Mouse (Mus musculus): ENCODE results near the gene Map3k5.

Gene Map3k5

GRCm38 (mm10) chr10:19966597-19966996, 32.3 kb downstream of the Map3k5 start:
- 43% methylated on average over 6 of the region's 6 CpGs for WGBS

DNA sequence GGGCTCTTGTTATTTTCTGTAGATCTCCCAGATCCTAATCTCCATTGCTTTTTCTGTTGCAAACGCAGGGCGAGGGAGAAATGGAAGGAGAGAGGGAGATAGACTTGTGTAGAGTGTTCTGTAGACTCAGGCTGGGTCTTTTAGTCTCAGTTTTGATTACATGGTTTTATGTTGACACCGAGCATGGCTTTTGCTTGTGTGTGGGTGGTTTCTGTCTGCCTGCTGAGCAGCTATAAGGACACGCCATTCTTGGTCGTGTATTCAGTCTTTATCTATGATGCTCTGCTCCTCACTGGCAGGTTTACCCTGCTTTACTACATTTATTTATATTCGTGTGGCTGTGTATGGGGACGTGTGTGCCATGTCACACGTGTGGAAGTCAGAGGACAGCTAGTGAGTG, 34.2 kb downstream of the Map3k5 start:
- WGBS: 72% methylated on average over 8 of the region's 8 CpGs

GRCm38 (mm10) chr10:19969831-19970460, 35.7 kb downstream of the Map3k5 start:
- 82% methylated on average over 14 of the region's 14 CpGs for WGBS

- 65% methylated on average over 7 of the region's 7 CpGs for WGBS
Observed at GRCm38 (mm10) chr10:19971491-19971890, 37.2 kb downstream of the Map3k5 start.

DNA sequence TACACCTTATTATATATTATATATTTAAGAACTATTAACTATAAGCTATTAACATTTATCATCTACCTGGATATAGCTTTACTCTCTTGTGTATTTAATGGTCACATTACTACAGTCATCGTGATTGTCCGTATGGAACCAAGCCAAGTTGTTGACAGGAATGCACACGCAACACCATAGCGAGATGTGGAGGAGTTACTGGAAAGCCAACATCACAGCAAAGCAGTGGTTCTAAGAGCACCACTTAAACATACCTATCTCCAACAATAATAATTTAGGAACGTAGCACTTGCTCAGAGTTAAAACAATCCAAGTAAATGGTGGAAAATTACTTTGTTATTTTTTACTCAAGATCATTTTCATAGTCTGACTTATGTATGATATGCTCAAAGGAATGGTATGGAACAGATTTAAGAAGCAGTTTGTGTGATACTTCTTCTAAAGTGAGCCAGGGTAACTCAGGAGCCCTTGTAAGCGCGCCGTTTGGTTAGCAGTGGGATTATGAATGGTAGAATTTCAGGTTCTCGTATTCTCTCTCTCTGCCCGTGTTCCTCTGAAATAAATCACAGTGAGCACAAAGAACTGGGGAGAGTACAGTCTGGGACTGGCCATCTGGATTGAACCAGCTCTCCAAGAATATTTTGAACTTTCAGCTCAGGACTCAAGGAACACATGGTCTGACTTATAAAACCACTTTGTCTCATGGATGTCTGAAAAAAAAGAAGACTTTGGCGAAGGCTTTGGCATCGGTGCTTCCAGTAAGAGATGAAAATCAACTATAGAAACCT, 39.2 kb downstream of the Map3k5 start:
- 73% methylated on average over 12 of the region's 12 CpGs for WGBS

- WGBS: 83% methylated on average over 3 of the region's 3 CpGs
Observed at GRCm38 (mm10) chr10:19977557-19977956, 43.3 kb downstream of the Map3k5 start.

DNA sequence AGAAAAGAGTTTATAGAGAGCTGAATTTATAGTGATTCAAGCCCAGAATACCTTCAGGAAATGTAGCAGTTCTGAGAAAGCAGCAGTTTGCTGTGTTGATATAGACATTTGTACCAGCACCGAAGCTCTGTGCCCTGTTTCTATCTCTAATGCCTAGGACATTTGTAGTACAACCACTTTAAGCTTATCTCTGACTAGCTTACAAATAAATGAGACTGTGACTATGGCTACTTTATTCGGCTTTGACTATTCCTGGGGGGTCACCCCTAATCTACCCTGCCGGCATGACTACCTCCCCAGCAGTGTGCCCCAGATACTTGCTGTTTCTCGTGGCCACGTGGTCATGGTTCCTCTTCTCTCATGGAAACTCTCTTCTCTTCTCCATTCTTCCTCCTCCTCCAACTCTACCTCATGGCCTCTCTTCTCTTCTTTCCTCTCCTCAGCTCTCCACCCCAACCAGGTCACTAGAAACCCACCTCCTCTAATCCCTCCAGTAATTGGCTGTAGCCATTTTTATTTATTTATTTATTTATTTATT, 44.5 kb downstream of the Map3k5 start:
- WGBS: 73% methylated on average over 5 of the region's 5 CpGs

DNA sequence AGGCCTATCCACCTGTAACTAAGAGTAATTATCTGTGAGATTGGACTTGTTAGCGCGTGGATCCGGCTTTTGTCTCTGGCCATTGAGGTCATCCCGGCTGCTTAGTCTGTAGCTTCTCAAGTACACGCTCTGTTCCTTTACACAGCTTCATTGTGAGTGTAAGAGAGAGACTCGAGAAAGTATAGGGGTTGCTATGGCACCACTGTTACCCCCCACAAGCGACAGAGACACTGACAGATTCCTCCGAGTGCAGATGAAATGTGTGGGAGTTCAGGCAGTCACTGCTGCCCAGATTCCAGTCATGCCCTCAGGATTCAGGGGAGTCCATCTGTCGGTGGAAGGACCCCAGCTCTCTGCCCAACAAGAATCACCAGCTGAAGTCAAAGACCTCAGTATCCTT, 53.5 kb downstream of the Map3k5 start:
- 51% methylated on average over 9 of the region's 9 CpGs for WGBS

GRCm38 (mm10) chr10:19989986-19990385, 55.7 kb downstream of the Map3k5 start:
- WGBS: 89% methylated on average over 6 of the region's 6 CpGs

- WGBS: 76% methylated on average over 6 of the region's 6 CpGs
Observed at GRCm38 (mm10) chr10:19990638-19991037, 56.4 kb downstream of the Map3k5 start.

DNA sequence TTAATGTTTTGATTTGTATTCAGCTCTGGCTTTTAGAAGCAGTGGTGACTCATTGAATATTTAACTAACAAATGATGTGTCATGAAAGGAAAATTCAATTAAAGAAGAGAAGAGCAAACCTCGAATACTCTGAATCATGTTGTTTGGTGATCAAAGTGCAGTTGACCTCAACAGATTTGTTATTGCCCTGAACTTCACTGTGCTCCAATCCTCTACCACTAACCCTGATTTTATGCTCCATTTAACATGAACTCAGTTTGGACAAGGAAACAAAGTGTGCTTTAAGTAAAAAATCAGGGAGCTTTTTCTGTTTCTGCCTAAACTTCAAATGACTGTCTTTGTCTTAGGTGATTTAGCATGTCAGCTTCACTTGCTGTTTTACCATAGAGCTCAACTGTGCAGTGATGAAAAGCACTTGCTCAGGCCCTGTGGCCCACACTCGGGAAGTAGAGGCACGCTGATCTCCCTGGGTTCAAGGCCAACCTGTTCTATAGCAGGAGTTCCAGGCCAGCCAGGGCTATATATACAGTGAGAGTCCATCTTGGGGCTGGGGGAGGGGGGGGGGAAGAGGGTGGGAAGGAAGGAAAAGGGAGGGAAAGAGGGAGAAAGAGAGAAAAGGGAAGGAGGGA, 57.1 kb downstream of the Map3k5 start:
- 57% methylated on average over 3 of the region's 3 CpGs for WGBS

DNA sequence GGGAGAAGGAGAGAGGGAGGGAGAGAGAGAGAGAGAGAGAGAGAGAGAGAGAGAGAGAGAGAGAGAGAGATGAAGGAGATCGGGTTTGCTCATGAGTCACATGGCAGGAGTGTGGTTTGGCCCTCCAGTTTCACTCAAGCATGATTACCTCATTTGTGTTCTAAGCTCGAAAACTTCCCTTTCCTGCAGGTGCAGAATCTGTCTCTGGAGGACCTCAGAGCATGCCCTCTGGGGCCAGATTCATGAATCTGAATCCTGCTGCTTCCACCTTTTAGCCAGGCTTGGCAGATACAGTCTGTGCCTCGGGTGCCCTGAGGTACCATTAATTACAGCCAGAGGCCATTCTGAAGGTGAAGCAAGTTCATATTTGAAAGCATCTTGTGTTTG, 57.6 kb downstream of the Map3k5 start:
- 65% methylated on average over 3 of the region's 3 CpGs for WGBS

GRCm38 (mm10) chr10:19994469-19995450, 60.5 kb downstream of the Map3k5 start:
- 81% methylated on average over 14 of the region's 14 CpGs for WGBS

GRCm38 (mm10) chr10:19996151-19996550, 61.9 kb downstream of the Map3k5 start:
- 91% methylated on average over 3 of the region's 3 CpGs for WGBS

DNA sequence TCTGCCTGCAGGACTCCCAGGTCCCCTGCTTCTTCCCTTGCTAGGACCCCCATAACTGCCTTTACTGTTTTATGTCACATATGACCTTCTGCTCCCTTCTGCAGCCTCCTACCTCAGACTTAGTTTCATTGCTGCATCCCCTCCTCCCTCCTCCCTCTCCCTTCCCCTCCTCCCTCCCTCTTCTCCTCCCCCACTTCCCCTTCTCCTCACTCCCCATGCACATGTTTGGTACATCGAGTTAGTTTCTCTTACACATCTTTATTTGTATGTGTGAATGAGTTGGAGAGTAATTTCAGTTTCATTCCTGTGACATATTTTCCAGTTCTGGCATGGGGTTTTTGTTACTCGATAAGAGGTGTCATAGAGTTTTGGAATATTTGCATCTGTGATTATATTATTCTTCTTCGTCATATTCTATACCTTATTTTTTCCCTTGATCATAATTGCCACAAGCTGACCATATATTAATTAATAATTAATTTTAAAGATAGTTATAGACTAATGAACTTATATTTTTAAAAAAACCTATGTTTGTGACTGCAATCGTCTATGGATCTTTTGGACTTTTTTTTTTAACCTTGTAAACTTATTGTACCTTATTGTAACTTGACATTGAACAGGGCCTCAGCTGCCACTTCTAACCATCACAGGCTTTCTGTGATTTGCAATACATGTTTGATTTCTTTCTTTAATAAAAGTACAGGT, 65.6 kb downstream of the Map3k5 start:
- WGBS: 69% methylated on average over 4 of the region's 4 CpGs

- WGBS: 92% methylated on average over 8 of the region's 8 CpGs
Observed at GRCm38 (mm10) chr10:20000408-20000770, 66.1 kb downstream of the Map3k5 start.

DNA sequence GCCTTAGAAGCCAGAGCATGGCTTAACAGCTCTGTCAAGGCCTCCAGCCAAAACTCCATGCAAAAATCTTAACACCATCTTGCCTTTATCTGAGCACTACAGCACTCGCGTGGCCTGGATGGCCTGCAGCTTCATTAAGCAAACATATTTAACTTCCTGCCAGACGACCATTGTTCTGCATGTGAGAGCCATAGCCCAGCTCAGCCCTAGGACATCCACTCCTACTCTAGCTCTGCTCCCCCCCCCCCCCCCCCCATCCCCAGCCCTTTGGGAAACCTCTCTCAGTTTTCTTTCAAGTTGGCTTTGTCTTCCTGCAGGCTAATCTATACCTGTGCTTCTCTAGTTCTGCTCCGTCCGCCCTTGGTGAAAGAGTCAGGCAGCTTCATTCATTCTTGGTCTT, 67.7 kb downstream of the Map3k5 start:
- WGBS: 75% methylated on average over 5 of the region's 5 CpGs

DNA sequence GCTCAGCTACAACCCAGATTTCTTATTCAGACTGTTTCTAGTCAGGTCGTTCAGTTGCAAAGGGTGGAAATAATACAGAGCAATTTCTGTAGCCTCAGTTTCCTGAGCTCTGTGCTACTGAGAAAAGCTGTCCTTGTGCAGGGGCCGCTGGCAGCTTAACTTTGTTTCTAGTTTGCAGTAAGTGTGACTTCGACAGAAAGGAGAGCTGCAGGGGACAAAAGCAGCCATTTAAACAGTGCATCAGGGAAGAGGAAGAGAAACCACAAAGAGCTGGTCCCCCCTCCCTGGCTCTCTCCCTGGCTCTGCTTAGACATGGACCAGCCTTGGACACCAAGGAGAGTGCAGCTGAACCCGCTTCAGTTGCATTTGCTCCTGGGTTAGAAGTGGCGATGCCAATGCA, 68.7 kb downstream of the Map3k5 start:
- 57% methylated on average over 5 of the region's 5 CpGs for WGBS

DNA sequence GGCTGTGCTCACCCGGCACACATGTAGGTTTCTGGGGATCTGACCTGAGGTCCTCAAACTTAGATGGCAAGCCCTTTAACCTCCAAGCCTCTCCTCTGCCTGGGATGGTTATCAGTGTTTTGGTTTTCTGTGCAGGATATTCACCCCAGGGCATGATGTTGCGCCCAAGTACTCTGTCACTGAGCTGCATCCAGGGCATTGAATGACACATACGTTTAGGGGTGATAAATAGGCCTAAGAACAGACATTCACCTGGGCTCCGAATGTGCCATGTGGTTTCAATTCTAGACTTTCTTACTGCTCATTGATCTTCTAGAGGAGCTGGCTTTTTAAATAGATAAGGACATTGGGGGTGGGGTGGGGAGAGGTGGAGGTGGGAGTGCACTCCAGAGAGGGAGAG, 70.5 kb downstream of the Map3k5 start:
- WGBS: 91% methylated on average over 4 of the region's 4 CpGs

- whole genome bisulfite sequencing: 67% methylated on average over 6 of the region's 6 CpGs
Observed at GRCm38 (mm10) chr10:20005491-20005952, 71.2 kb downstream of the Map3k5 start.

All from cerebral cortex, adult 2 months (tissue).